Mouse (Mus musculus) megakaryocyte progenitor cell, adult 5-6 weeks (primary cell): ENCODE data around the gene Aste1. TPM values are rescaled to one million over a fixed set of nuclear protein-coding genes. Genes with fewer than 3 reads are reported as not detected.

Source experiments
- total RNA-seq, 2 experiments: library from RNA; stranded (forward) in 1 of 2; stranded (reverse) in 1 of 2; fragments of 157-497, 149-512 nt in 1 of 2; fragments of 200-1000 nt in 1 of 2; gene quantifications; 2 replicates each; pipeline versions ENCODE4 v1.2.3 to v1.2.4; 2015 to 2017

Aste1 gene
- total RNA-seq, 2 experiments from 2014 or later = 11.9 to 25.1 TPM

Other genes with a start within 250 kb of the Aste1 start
- gene Nek11, start 132 bp downstream of the Aste1 start, total RNA-seq (2015) = not detected in 2 replicates
- gene Nek11, start 132 bp downstream of the Aste1 start, total RNA-seq (2017) = not detected in 2 replicates
- 19.6 and 28.0 TPM in 2 replicates for gene Atp2c1, start 131.9 kb downstream of the Aste1 start, total RNA-seq (2015)
- gene Atp2c1, start 131.9 kb downstream of the Aste1 start, total RNA-seq (2017) = 63.9 and 67.1 TPM in 2 replicates
- gene Pik3r4, start 247.6 kb downstream of the Aste1 start, total RNA-seq (2015) = 19.6 and 26.8 TPM in 2 replicates
- 20.2 and 28.3 TPM in 2 replicates for gene Pik3r4, start 247.6 kb downstream of the Aste1 start, total RNA-seq (2017)